Mouse (Mus musculus): ENCODE results near the gene 9430015G10Rik. TPM values are rescaled to one million over a fixed set of nuclear protein-coding genes. Genes with fewer than 3 reads are reported as not detected.

The 9430015G10Rik gene
- polyA plus RNA-seq, 1 experiment from 2014 or later: 40.6 TPM

DNA sequence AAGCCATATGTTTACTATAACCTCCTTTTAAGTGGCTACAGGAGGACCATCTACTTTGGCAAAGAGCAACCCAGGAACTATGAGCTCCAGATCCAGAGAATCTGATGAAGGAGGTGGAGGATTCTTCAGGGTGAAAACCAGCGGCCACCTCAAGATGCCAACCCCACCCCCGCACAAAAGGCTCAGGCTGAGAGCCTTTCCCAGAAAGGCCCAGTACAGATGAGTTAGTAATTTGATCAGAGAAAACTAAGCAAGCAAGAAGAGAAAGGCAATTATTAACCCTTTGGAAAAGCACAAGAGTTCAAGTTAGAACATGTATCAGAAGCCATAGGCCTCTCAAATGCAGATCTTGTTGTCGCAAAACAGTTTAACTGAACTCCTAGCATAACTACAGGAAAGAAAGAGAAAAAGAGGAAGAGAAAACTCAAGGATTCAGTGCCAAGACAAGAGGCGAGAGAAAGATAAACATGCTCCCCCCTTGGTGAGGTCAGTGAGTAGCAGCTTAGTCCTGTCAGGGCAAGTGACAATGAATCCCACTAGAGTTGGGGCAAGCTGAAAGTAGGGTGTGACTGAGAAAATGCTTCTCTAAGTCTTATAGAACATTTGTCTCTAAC lies 27.1 kb upstream of the 9430015G10Rik start:
- H3K4me3 ChIP-seq (replicated peaks): no peak overlapping the region

DNA sequence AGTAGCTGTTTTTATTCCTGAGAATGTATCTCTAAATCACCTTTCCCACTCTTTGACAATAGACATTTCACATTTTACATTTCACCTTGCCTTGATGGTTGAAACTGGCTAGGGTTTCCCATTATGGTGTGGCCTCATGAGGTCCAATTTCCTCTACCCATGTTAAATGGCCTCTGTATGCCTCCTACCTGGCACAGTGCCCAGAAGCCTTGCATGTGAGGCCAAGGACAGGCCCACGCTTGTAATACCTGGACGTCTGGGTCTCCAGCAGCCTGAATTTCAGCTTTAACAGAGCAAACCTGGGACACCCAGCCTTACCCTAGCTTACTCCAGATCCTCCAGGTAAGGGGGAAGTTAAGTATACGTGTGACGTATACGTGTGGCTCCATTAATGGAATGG lies 26.4 kb upstream of the 9430015G10Rik start:
- Histone ChIP-seq H3K4me2 (replicated peaks) (no peak overlapping the region), H3K27ac (no peak overlapping the region), H3K27me3 (peaks cover 5% of the 10 kb centered on the region), H3K4me3 (replicated peaks) (no peak overlapping the region), H3K9me3 (no peaks in the 10 kb centered on the region), H3K9ac (replicated peaks) (no peak overlapping the region), H3K36me3 (no peaks in the 10 kb centered on the region), H3K4me1 (replicated peaks) (no peaks in the 10 kb centered on the region)
- 89% methylated on average over 5 of the region's 5 CpGs for WGBS
- no peak for ATAC-seq

More for the DNA sequence above, 27.1 kb upstream of the 9430015G10Rik start:
- H3K27ac ChIP-seq: no peak overlapping the region
- no peak for ATAC-seq
- H3K9ac ChIP-seq (replicated peaks): no peak overlapping the region
- H3K4me2 ChIP-seq (replicated peaks): no peak overlapping the region
- no peaks in the 10 kb centered on the region for H3K9me3 ChIP-seq
- H3K27me3 ChIP-seq: peaks cover 11% of the 10 kb centered on the region
- peaks cover 5% of the 10 kb centered on the region for H3K4me1 ChIP-seq (replicated peaks)
- H3K36me3 ChIP-seq: no peaks in the 10 kb centered on the region
- WGBS: 73% methylated on average over 4 of the region's 4 CpGs

- Histone ChIP-seq H3K27me3 (no peaks in the 10 kb centered on the region), H3K9ac (replicated peaks) (no peak overlapping the region), H3K4me2 (replicated peaks) (no peak overlapping the region), H3K4me3 (replicated peaks) (no peak overlapping the region), H3K36me3 (no peaks in the 10 kb centered on the region), H3K4me1 (replicated peaks) (no peaks in the 10 kb centered on the region), H3K9me3 (no peaks in the 10 kb centered on the region), H3K27ac (no peak overlapping the region)
- no peak for ATAC-seq
- WGBS: 85% methylated on average over 9 of the region's 9 CpGs
These were observed 25.5 kb upstream of the 9430015G10Rik start for GRCm38 (mm10) chr4:156084096-156084879.

DNA sequence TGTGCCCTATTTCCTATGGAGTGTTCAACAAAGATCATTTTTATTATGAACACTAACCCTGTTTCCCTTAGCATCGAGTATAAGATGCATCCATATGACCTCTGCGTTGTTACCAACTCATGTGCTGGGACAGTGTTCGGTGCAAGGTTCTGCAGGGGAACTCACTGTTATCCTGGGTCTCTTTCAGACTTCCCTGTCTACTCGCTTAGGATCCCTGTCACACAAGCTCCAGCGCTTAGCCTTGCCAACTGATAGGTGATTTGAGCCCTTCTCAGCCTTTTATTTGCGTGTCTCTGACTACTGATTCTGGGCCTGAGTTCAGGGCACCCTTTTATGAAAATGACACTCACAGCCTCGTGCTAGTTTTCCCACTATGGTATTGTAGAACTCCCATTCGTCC lies 24.5 kb upstream of the 9430015G10Rik start:
- no peak for ATAC-seq
- H3K36me3 ChIP-seq: no peaks in the 10 kb centered on the region
- no peaks in the 10 kb centered on the region for H3K27me3 ChIP-seq
- WGBS: 85% methylated on average over 8 of the region's 8 CpGs
- no peaks in the 10 kb centered on the region for H3K4me1 ChIP-seq (replicated peaks)
- H3K4me2 ChIP-seq (replicated peaks): no peak overlapping the region
- no peak overlapping the region for H3K27ac ChIP-seq
- H3K9me3 ChIP-seq: no peaks in the 10 kb centered on the region
- H3K9ac ChIP-seq (replicated peaks): no peak overlapping the region
- H3K4me3 ChIP-seq (replicated peaks): no peak overlapping the region

DNA sequence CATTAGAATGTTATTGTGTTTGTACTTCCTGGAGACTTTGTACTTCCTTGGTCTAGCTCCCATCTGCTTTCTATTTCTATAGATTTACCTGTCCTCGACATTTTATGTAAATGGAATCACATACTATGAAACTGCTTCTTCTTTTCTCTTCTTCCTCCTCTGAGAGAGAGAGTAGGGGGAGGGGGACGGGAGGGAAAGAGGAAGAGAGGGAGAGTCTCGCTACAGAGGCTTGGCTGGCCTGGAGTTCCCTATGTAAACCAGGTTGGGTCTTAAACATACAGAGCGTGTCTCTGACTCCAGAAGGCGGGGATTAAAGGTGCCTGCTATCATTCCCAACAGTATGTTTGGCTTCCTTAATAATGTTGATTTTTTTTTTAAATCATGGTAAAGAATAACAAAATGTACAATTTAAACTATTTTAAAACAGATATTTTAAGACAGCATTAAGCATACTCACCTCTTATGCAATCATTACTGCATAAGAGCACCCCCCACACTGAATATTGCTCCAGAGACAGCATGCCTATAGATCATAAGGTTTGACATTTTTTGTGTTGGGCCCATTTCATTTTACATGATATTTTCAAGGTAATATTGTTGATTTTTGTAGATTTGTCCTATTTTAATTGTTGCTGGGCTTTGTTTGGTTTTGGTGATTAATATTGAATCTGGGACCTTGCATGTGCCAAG lies 22.2 kb upstream of the 9430015G10Rik start:
- no peaks in the 10 kb centered on the region for H3K36me3 ChIP-seq
- H3K4me1 ChIP-seq (replicated peaks): no peaks in the 10 kb centered on the region
- no peak overlapping the region for H3K9ac ChIP-seq (replicated peaks)
- H3K9me3 ChIP-seq: no peaks in the 10 kb centered on the region
- 39% methylated on average over 5 of the region's 5 CpGs for WGBS
- no peak overlapping the region for H3K27ac ChIP-seq
- no peak for ATAC-seq
- H3K4me3 ChIP-seq (replicated peaks): no peak overlapping the region
- H3K4me2 ChIP-seq (replicated peaks): no peak overlapping the region
- no peaks in the 10 kb centered on the region for H3K27me3 ChIP-seq

DNA sequence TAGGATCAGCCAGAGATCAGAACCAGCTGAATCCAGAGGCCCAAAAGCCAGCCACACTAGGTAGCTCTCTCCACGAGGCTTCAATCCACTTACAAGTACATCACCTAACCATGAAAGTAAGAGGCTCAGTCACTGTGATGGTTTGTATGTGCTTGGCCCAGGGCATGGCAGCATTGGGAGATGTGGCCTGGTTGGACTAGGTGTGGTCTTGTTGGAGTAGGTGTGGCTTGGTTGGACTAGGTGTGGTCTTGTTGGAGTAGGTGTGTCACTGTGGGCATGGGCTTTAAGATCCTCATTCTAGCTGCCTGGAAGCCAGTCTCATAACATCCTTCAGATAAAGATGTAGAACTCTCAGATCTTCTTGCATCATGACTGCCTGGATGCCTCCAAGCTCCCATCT lies 18.5 kb upstream of the 9430015G10Rik start:
- H3K27ac ChIP-seq: no peak overlapping the region
- 67% methylated on average over 1 of the region's 1 CpGs for WGBS
- H3K36me3 ChIP-seq: no peaks in the 10 kb centered on the region
- no peak overlapping the region for H3K9ac ChIP-seq (replicated peaks)
- H3K4me3 ChIP-seq (replicated peaks): no peak overlapping the region
- no peaks in the 10 kb centered on the region for H3K27me3 ChIP-seq
- H3K9me3 ChIP-seq: no peaks in the 10 kb centered on the region
- H3K4me2 ChIP-seq (replicated peaks): no peak overlapping the region
- H3K4me1 ChIP-seq (replicated peaks): no peaks in the 10 kb centered on the region
- ATAC-seq: no peak

GRCm38 (mm10) chr4:156092765-156093164 lies 17.0 kb upstream of the 9430015G10Rik start:
- H3K9me3 ChIP-seq: no peaks in the 10 kb centered on the region
- no peaks in the 10 kb centered on the region for H3K27me3 ChIP-seq
- H3K36me3 ChIP-seq: no peaks in the 10 kb centered on the region
- ATAC-seq: no peak
- H3K4me3 ChIP-seq (replicated peaks): no peak overlapping the region
- H3K4me1 ChIP-seq (replicated peaks): no peaks in the 10 kb centered on the region
- H3K27ac ChIP-seq: no peak overlapping the region
- H3K4me2 ChIP-seq (replicated peaks): no peak overlapping the region
- no peak overlapping the region for H3K9ac ChIP-seq (replicated peaks)
- 84% methylated on average over 1 of the region's 1 CpGs for WGBS

DNA sequence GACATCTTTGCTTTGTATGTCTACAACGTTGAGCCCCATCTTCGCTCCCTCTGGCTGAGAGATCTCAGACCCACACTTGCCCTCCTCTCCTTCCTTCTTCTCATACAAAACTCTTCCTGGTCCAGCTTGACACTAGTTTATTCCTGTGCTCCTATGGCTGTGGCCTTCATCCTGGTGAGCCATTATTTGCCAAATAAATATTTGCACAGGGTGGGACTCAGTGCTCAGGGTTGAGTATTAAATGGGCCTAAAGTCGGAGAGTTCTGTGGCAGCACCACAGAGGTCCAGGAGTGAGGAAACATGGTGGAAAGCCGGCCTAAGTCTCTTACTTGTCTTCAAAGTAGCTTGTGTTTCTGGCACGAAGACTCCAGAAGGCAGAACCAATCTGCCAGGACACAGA lies 16.0 kb upstream of the 9430015G10Rik start:
- Histone ChIP-seq H3K27me3 (no peaks in the 10 kb centered on the region), H3K4me2 (replicated peaks) (no peak overlapping the region), H3K4me1 (replicated peaks) (no peaks in the 10 kb centered on the region), H3K36me3 (no peaks in the 10 kb centered on the region), H3K9ac (replicated peaks) (no peak overlapping the region), H3K4me3 (replicated peaks) (no peak overlapping the region), H3K9me3 (no peaks in the 10 kb centered on the region), H3K27ac (no peak overlapping the region)
- ATAC-seq: no peak
- 83% methylated on average over 5 of the region's 5 CpGs for WGBS

GRCm38 (mm10) chr4:156096191-156096590 lies 13.6 kb upstream of the 9430015G10Rik start:
- Histone ChIP-seq H3K4me2 (replicated peaks) (no peak overlapping the region), H3K36me3 (no peaks in the 10 kb centered on the region), H3K4me1 (replicated peaks) (no peaks in the 10 kb centered on the region), H3K9me3 (no peaks in the 10 kb centered on the region), H3K4me3 (replicated peaks) (no peak overlapping the region), H3K27me3 (no peaks in the 10 kb centered on the region), H3K27ac (no peak overlapping the region), H3K9ac (replicated peaks) (no peak overlapping the region)
- ATAC-seq: no peak
- WGBS: 98% methylated on average over 1 of the region's 1 CpGs

DNA sequence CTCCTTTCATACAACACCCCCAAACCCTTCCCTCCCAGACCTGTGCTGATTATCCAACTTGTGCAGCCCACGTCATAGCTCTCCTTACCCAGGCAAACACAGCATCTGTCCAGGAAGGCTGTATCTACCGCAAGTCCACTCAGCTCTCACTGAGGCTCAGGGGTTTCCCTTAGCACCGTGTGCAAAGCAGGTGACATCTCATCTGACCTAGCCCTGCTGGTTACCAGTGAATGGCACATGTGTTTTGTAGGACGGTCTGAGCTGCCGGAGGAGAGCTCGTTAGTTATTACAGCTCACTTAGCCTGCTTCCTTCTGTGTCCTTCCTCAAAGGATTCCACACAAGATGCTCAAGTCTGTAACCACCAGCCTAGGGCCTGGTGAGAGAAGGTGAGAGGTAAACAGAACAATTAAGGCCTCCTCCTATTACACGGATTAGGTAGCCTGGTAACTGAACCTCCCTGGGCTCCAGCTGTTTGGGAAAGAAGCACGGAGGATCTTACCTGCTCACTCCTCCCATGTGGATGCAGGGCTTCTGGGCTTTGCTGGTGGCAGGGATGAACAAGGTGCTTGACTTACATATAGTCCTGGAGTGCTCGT lies 11.9 kb upstream of the 9430015G10Rik start:
- no peak overlapping the region for H3K27ac ChIP-seq
- H3K27me3 ChIP-seq: no peaks in the 10 kb centered on the region
- no peak overlapping the region for H3K4me2 ChIP-seq (replicated peaks)
- WGBS: 65% methylated on average over 9 of the region's 9 CpGs
- no peak for ATAC-seq
- H3K4me1 ChIP-seq (replicated peaks): no peaks in the 10 kb centered on the region
- H3K9ac ChIP-seq (replicated peaks): no peak overlapping the region
- no peaks in the 10 kb centered on the region for H3K9me3 ChIP-seq
- H3K36me3 ChIP-seq: no peaks in the 10 kb centered on the region
- no peak overlapping the region for H3K4me3 ChIP-seq (replicated peaks)

GRCm38 (mm10) chr4:156099427-156099826 lies 10.4 kb upstream of the 9430015G10Rik start:
- Histone ChIP-seq H3K4me1 (replicated peaks) (no peaks in the 10 kb centered on the region), H3K4me2 (replicated peaks) (no peak overlapping the region), H3K36me3 (no peaks in the 10 kb centered on the region), H3K27ac (no peak overlapping the region), H3K27me3 (no peaks in the 10 kb centered on the region), H3K9me3 (no peaks in the 10 kb centered on the region), H3K9ac (replicated peaks) (no peak overlapping the region), H3K4me3 (replicated peaks) (no peak overlapping the region)
- 76% methylated on average over 6 of the region's 6 CpGs for WGBS
- no peak for ATAC-seq

DNA sequence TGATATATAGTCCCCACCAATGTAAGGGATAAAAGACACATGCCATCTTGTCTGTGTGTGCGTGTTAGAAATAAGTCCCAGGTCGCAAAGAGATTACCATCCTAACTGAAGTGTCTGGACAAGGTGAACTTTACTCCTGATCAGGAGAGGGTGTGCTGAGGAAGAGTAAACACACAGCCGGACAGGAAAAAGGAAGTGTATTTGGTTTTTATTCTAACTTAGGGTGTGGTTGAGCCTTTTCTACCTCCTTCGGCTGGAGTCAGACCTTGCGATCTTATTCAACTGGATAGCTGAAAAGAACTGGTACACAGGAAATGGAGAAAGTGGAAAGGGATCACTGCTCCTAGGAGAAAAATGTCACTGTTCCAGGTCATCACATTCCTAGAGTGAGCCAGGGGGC lies 9.3 kb upstream of the 9430015G10Rik start:
- ATAC-seq: no peak
- Histone ChIP-seq H3K36me3 (no peaks in the 10 kb centered on the region), H3K9me3 (no peaks in the 10 kb centered on the region), H3K4me2 (replicated peaks) (no peak overlapping the region), H3K27ac (no peak overlapping the region), H3K4me3 (replicated peaks) (no peak overlapping the region), H3K27me3 (no peaks in the 10 kb centered on the region), H3K9ac (replicated peaks) (no peak overlapping the region), H3K4me1 (replicated peaks) (no peaks in the 10 kb centered on the region)
- 92% methylated on average over 5 of the region's 5 CpGs for WGBS

Data from midbrain, embryonic 13.5 days (tissue).